Mouse (Mus musculus): ENCODE measurements around the gene Inpp1. TPM values are rescaled to one million over a fixed set of nuclear protein-coding genes. Genes with fewer than 3 reads are reported as not detected.

Gene Inpp1
- total RNA-seq, 2 experiments from 2014 or later = 3.7 to 4.4 TPM

GRCm38 (mm10) chr1:52795927-52796326 is 21.6 kb downstream of the Inpp1 start:
- DNase-seq (ENCODE audit: low spot score) = no peak

- no peak for DNase-seq (ENCODE audit: low spot score)
These were observed 23.8 kb downstream of the Inpp1 start for GRCm38 (mm10) chr1:52793692-52794091.

GRCm38 (mm10) chr1:52792701-52793100 is 24.8 kb downstream of the Inpp1 start:
- no peak for DNase-seq (ENCODE audit: low spot score)

GRCm38 (mm10) chr1:52787254-52787653 is 30.2 kb downstream of the Inpp1 start:
- DNase-seq (ENCODE audit: low spot score) = no peak

- no peak for DNase-seq (ENCODE audit: low spot score)
These were observed 52.0 kb downstream of the Inpp1 start for GRCm38 (mm10) chr1:52765176-52766111.

- DNase-seq (ENCODE audit: low spot score) = no peak
These were observed 53.3 kb downstream of the Inpp1 start for GRCm38 (mm10) chr1:52763894-52764809.

GRCm38 (mm10) chr1:52758174-52758573 is 59.3 kb downstream of the Inpp1 start:
- DNase-seq (ENCODE audit: low spot score) = no peak

GRCm38 (mm10) chr1:52754331-52754730 is 63.2 kb downstream of the Inpp1 start:
- no peak for DNase-seq (ENCODE audit: low spot score)

- no peak for DNase-seq (ENCODE audit: low spot score)
These were observed 63.7 kb downstream of the Inpp1 start for GRCm38 (mm10) chr1:52753828-52754227.

- no peak for DNase-seq (ENCODE audit: low spot score)
These were observed 64.8 kb downstream of the Inpp1 start for GRCm38 (mm10) chr1:52752706-52753105.

GRCm38 (mm10) chr1:52751634-52752033 is 65.9 kb downstream of the Inpp1 start:
- no peak for DNase-seq (ENCODE audit: low spot score)

GRCm38 (mm10) chr1:52749978-52750377 is 67.5 kb downstream of the Inpp1 start:
- no peak for DNase-seq (ENCODE audit: low spot score)

GRCm38 (mm10) chr1:52748260-52748659 is 69.2 kb downstream of the Inpp1 start:
- peak; percentile 56 for DNase-seq (ENCODE audit: low spot score)

GRCm38 (mm10) chr1:52742567-52742966 is 74.9 kb downstream of the Inpp1 start:
- no peak for DNase-seq (ENCODE audit: low spot score)

Other genes with a start within 250 kb of the Inpp1 start
- gene Nemp2, start 187.0 kb downstream of the Inpp1 start, total RNA-seq (2021) = under 1 TPM; 0.27 to 0.45 TPM
- 1 to 10 TPM; 5.1 to 5.3 TPM for gene Mfsd6, start 90.2 kb downstream of the Inpp1 start, total RNA-seq (2021)
- 10 to 100 TPM; 34.1 to 38.4 TPM for gene Hibch, start 27.2 kb upstream of the Inpp1 start, total RNA-seq (2021)
- 1 to 10 TPM in 1 of 2 experiments, under 1 TPM in 1; 0.55 to 1.4 TPM for gene 1700019D03Rik, start 202.5 kb upstream of the Inpp1 start, total RNA-seq (2021)
- gene Mstn, start 244.0 kb upstream of the Inpp1 start, total RNA-seq (2021) = 10 to 100 TPM; 41.3 to 43.2 TPM